Mouse (Mus musculus) liver, embryonic 14.5 days (tissue): Measurements from ENCODE around the gene Hydin. TPM values are rescaled to one million over a fixed set of nuclear protein-coding genes. Genes with fewer than 3 reads are reported as not detected.

ENCODE experiments used
- ATAC-seq: fragments of 200-750 bp; cut with Nextera tagmentation; 2 replicates; pipeline ENCODE4 v1.8.0; 2017; ENCODE audit warnings: moderate number of reproducible peaks, mild to moderate bottlenecking, moderate library complexity; ENCODE audit not compliant: insufficient read depth
- DNase-seq, 3 experiments: peaks; one replicate each; pipeline ENCODE4 v3.0.0-alpha.2; 2012 to 2013; ENCODE audit warnings: low read depth in 3 of 3, low spot score in 3 of 3
- H3K27ac ChIP-seq: fragments of 300-500 bp; sonication (generic); 2 replicates; pipeline ENCODE4 v1.5.1; 2014; ENCODE audit warnings: moderate library complexity, mild to moderate bottlenecking, control low read depth, inconsistent platforms
- H3K27me3 ChIP-seq: fragments of 300-500 bp; sonication (generic); 2 replicates; pipeline ENCODE4 v1.6.1; 2014; ENCODE audit warnings: mild to moderate bottlenecking, low read length, moderate library complexity; ENCODE audit not compliant: control insufficient read depth, insufficient read depth
- H3K36me3 ChIP-seq: fragments of 300-500 bp; sonication (generic); replicated peaks from 2 replicates; pipeline ENCODE4 v1.6.1; 2014; ENCODE audit warnings: low read depth; ENCODE audit not compliant: control insufficient read depth, insufficient read depth
- H3K4me1 ChIP-seq, 2 experiments: fragments of 200-500 bp in 1 of 2; fragments of 300-500 bp in 1 of 2; sonication (generic) in 1 of 2; replicated peaks; 2 replicates each; pipeline ENCODE4 v1.6.1; 2012 to 2014; ENCODE audit warnings: antibody characterized with exemption in 1 of 2, inconsistent platforms in 1 of 2, low read length in 1 of 2; ENCODE audit not compliant: control insufficient read depth in 2 of 2, insufficient read depth in 2 of 2
- H3K4me2 ChIP-seq: fragments of 300-500 bp; sonication (generic); 2 replicates; pipeline ENCODE4 v1.6.1; 2014; ENCODE audit warnings: low read depth, mild to moderate bottlenecking, control low read depth, moderate library complexity
- H3K4me3 ChIP-seq, 2 experiments: fragments of 200-500 bp in 1 of 2; fragments of 300-500 bp in 1 of 2; sonication (generic) in 1 of 2; 2 replicates each; pipeline ENCODE4 v1.5.1; 2012 to 2014; ENCODE audit warnings: low read depth in 2 of 2, low read length in 2 of 2, mild to moderate bottlenecking in 2 of 2, control low read depth in 1 of 2, inconsistent platforms in 1 of 2, moderate library complexity in 1 of 2; ENCODE audit not compliant: insufficient read depth in 1 of 2
- H3K9ac ChIP-seq: fragments of 300-500 bp; sonication (generic); replicated peaks from 2 replicates; pipeline ENCODE4 v1.6.1; 2014; ENCODE audit warnings: mild to moderate bottlenecking, control low read depth, moderate library complexity
- H3K9me3 ChIP-seq: fragments of 300-500 bp; sonication (generic); 2 replicates; pipeline ENCODE4 v1.6.1; 2016; ENCODE audit warnings: low read length, mixed read lengths; ENCODE audit not compliant: control insufficient read depth
- CTCF ChIP-seq: IDR thresholded peaks from 2 replicates; pipeline ENCODE4 v1.5.1; 2016; ENCODE audit warnings: antibody characterized with exemption, low read depth, control low read depth
- EP300 ChIP-seq: IDR thresholded peaks from 2 replicates; pipeline ENCODE4 v1.6.1; 2016; ENCODE audit warnings: antibody characterized with exemption, low read depth
- WGBS: fragments of 180-500 bp; shearing (Covaris S2); extraction: QIAGEN DNeasy Blood & Tissue Kit; methylation state at CpG from one replicate; pipeline ENCODE4 v1.1.7; 2014; ENCODE audit not compliant: insufficient replicate concordance; 5-methylcytosine and 5-hydroxymethylcytosine counted together
- polyA plus RNA-seq, 2 experiments: library from polyadenylated mRNA; depleted of rRNA in 1 of 2; stranded (reverse) in 1 of 2; unstranded in 1 of 2; fragments of >200 nt; fragmentation: Nextera tagmentation in 1 of 2; extraction: Ambion mirVana in 1 of 2; gene quantifications; 2 replicates each; pipeline versions ENCODE4 v1.2.1 to v1.2.3; 2012 to 2014

Hydin gene
- polyA plus RNA-seq, 2 experiments, result 0.03 to 0.10 TPM

GRCm38 (mm10) chr8:110631201-110631600, 364.4 kb downstream of the Hydin start:
- Histone ChIP-seq H3K36me3 (no peaks in the 10 kb centered on the region; the same call in none of the 2 replicates), H3K27ac (no peak overlapping the region), H3K4me1 (no peaks in the 10 kb centered on the region), H3K4me2 (no peak overlapping the region), H3K4me3 (no peak overlapping the region), H3K27me3 (no peaks in the 10 kb centered on the region), H3K9me3 (no peaks in the 10 kb centered on the region), H3K9ac (no peak overlapping the region)
- no peak for ATAC-seq
- no peak for DNase-seq
- WGBS, result 86% methylated on average over 7 of the region's 7 CpGs
- TF ChIP-seq EP300 (no peak), CTCF (no peak)

GRCm38 (mm10) chr8:110633814-110634213, 367.0 kb downstream of the Hydin start:
- Histone ChIP-seq H3K9ac (no peak overlapping the region), H3K4me3 (no peak overlapping the region), H3K4me2 (no peak overlapping the region), H3K27ac (no peak overlapping the region), H3K9me3 (no peaks in the 10 kb centered on the region), H3K4me1 (no peaks in the 10 kb centered on the region), H3K36me3 (peaks cover 6% of the 10 kb centered on the region), H3K27me3 (no peaks in the 10 kb centered on the region)
- ATAC-seq, result no peak
- WGBS, result 82% methylated on average over 3 of the region's 3 CpGs
- TF ChIP-seq CTCF, result no peak
- no peak for TF ChIP-seq EP300
- no peak for DNase-seq

- Histone ChIP-seq H3K4me3 (no peak overlapping the region), H3K9ac (no peak overlapping the region), H3K36me3 (peaks cover 6% of the 10 kb centered on the region), H3K4me1 (no peaks in the 10 kb centered on the region), H3K9me3 (no peaks in the 10 kb centered on the region), H3K27me3 (no peaks in the 10 kb centered on the region), H3K27ac (no peak overlapping the region), H3K4me2 (no peak overlapping the region)
- DNase-seq (no peak), ATAC-seq (no peak)
- 80% methylated on average over 6 of the region's 6 CpGs for WGBS
- TF ChIP-seq CTCF, result no peak
- no peak for TF ChIP-seq EP300
These were observed 369.4 kb downstream of the Hydin start for GRCm38 (mm10) chr8:110636182-110636581.

GRCm38 (mm10) chr8:110642331-110642730, 375.6 kb downstream of the Hydin start:
- Histone ChIP-seq H3K4me2 (no peak overlapping the region), H3K36me3 (peaks cover 1% of the 10 kb centered on the region), H3K4me3 (no peak overlapping the region), H3K9ac (no peak overlapping the region), H3K27ac (no peak overlapping the region), H3K27me3 (no peaks in the 10 kb centered on the region), H3K9me3 (no peaks in the 10 kb centered on the region), H3K4me1 (no peaks in the 10 kb centered on the region)
- TF ChIP-seq CTCF (no peak), EP300 (no peak)
- ATAC-seq (no peak), DNase-seq (no peak)
- 87% methylated on average over 5 of the region's 5 CpGs for WGBS

- Histone ChIP-seq H3K9me3 (no peaks in the 10 kb centered on the region), H3K4me3 (no peak overlapping the region), H3K27me3 (no peaks in the 10 kb centered on the region), H3K4me2 (no peak overlapping the region), H3K27ac (no peak overlapping the region), H3K9ac (no peak overlapping the region), H3K36me3 (no peaks in the 10 kb centered on the region; the same call in 1 of the 2 replicates), H3K4me1 (no peaks in the 10 kb centered on the region)
- ATAC-seq (no peak), DNase-seq (no peak)
- TF ChIP-seq EP300 (no peak), CTCF (no peak)
- 65% methylated on average over 4 of the region's 4 CpGs for WGBS
These were observed 376.4 kb downstream of the Hydin start for GRCm38 (mm10) chr8:110643177-110643576.
